Mouse (Mus musculus): ENCODE results near the gene Irs1.

Irs1 gene

DNA sequence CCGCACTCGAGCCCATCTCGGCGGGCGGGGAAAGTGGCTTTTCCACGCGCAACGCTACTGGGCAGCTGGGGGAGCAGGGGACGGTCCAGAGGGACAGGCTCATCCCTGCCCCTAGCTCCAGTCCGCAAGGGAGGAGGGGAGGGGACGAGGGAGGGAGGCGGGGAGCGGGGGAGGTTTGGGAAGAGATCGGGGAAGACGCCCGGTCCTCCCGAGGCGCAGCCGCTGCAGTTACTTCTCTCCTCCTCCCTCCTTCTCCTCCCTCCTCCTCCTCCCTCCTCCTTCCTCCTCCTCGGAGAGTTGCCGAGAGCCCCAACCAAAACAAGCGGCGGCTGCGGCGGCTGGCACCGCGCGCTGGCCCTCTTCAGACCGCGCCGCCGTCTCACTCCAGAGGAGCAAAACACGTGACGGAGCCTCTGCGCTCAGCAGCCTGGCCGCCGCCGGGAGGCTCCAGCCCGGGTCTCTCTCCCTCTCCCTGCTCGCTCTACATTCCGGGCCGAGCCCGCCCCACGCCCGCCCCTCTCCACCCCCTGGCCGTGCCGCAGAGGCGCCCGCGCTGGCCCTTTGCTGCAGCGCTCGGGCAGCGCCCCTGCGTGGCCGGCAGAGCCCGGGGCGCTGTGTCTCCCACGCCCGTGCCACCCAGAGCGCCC is at the start of gene Irs1:
Irs1 (minus strand) TSS at position 266 of the 647 bp plus-strand sequence.
- peak; percentile 85 for DNase-seq

DNA sequence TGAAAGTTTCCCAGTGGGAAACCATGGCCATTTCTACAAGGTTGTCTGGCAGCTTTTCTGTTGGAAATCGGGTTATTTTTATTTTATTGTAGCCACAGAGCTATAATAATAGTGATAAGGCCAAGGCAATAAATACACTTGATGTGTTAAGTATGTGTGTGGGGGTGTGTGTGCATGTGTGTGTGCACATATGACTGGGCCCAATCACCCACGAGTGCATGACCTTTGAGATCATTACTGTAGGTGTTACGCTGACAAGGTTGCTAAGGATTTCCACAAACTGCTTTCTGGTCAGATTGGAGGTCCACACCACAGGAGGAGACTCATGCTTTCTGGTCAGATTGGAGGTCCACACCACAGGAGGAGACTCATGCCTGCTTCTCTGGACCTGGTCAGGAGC is 43.3 kb upstream of the Irs1 start:
- DNase-seq: no peak

DNA sequence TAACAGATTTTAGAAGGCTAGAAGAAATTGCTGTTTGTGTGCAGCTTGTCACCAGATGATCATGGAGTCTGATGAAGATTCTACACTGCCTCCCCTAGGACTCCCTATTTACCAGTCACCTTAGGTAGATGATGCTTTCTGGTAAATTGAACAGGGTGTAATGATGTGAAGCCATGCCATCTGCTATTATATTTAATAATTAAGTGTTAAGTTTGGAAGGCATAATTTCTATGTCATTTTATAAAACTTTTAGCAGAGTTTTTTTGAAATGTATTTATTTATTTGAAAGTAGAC is 38.7 kb upstream of the Irs1 start:
- no peak for DNase-seq

DNA sequence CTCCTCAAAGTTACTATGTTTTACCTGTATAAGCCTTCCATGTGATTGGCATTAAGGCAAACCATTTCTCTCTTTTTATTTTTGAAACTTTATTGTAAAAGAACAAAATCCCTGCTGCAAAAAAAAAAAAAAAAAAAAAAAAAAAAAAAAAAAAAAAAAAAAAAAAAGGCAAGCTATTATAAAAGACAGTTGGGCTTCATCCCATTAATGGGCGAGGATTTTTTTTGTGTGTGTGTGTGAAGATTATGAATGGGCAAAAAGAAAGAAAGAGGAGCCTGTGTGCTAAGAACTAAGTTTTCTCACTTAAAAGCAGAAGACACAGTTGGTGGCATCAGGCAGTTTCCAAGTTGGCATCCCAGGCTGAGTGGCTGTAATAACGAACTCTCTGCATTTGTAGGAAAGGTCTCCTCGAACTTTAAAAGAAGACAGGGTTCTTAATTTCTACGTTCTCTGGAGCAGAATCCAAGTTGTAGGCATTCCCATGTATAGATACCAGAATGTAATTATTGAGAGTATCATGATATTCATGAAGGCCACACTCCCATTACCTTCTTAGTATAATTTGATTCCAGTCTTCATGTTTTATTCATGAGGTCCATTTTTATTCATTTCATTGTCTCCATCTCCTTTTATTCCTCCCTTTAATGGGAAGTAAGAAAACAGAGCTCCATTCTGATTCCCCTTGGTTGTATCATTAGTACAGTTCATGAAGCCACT is 38.2 kb upstream of the Irs1 start:
- DNase-seq: no peak

DNA sequence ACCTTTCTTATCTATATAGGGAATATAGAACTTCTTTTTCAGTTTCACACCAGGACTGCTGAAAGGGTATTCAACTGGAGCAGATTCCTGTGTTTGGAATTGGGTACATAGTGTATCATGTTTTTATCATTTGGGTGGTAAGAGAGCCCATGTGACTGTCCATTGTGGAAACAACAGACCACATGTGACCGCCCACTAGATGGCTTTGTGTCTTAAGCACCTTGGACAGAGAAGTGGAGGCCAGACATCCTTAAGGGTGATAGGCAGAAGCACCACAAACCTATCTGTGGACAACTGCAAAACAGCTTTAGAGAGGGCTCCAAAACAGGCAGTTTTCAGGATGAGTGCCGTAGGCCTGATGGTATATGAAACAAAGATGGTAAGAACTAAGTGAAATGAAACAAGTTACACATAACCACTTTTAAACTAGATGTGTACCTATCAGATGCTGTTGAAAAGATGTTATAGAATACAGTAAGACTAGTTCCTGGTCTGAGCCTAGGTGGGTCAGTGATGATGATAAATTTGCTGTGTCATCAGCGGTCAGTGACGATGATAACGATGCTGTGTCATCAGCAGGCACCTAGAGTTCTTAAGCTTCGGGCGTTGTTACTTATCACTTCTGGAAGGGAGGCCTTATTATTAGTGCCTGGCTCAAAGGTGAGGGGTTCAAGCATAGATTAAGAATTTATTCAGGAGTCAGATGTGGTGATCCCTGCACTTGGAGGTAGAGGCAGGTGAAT is 37.0 kb upstream of the Irs1 start:
- no peak for DNase-seq

DNA sequence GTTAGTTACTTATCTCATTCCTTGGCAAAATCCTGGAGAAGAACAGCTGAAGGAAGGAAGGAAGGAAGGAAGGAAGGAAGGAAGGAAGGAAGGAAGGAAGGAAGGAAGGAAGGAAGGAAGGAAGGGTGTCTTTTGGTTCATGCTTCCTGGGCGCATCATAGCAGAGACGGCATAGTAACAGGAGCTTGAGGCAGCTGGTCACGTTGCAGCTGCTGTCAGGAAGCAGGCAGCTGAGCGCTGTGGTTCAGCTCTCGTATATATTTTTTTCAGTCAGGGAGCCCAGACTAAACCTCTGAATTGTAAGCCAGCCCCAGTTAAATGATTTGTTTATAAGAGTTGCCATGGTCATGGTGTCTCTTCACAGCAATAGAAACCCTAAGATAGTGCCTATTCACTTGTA is 34.9 kb upstream of the Irs1 start:
- no peak for DNase-seq

DNA sequence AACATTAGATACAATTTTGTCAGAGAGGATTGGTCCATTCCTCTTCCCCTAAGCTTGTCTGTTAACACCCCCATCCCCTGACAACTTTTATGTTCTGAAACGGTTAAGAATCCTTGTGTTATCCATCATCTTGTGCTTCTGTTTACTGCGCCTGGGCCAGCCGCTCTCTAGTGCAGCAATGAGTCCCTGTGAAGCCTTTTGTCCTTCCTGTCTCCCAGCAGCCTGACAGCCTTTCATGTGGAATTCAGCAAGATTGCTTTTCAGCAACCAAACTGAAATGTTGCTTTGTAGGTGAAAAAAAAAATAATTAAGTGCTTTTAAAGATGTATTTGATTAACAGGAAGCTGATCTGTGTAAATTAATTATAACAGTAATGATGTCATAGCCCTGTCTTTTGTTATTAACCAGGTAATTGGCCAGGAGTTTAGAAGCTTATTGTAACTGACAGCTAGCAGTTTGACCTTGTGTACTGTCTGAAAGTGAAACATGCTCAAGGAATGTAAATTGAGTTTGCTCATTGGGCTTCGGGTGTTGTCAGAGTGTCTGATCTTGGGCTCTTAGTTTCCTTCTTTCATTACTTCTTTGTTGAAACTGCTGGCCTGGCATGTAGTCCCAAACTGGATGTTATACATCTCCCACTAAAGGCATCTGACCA is 33.0 kb upstream of the Irs1 start:
- no peak for DNase-seq

DNA sequence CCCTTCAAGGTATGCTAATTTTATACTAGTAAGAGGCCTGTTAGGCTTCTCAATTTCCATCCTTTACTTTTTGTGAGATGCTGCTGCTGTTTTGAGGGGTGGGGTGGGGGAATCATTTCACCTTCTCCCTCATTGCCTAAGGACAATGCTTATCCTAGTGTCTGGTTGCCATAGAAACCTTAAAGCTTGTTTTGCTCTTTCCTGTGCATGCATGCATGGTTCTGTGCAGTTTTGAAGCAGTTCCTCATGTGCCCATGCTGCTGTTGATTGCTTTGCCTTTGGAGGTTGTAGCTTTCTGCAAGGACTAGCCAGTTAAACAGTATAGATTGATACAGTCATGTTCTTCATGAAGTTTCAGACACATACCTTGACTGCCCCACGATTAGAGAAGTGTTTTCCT is 30.2 kb upstream of the Irs1 start:
- no peak for DNase-seq

DNA sequence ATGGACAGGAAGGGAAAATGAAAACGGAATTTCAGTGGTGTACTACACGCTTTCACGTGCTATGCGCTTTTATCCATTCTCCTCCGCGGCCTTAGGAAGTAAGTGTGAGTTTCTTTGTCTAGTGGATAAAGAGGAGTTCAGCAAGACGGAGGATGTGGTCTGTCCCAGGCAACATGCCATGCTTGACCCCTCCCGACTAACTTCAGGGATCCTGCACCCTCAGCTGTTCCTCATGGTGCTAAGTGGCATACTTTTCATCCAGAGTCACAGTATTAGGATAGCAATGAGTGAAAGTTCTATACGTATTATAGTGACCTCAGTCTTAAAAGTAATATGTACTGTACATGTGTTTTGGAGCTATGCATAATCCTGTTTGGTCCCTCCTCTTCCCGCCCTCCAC is 29.6 kb upstream of the Irs1 start:
- no peak for DNase-seq

DNA sequence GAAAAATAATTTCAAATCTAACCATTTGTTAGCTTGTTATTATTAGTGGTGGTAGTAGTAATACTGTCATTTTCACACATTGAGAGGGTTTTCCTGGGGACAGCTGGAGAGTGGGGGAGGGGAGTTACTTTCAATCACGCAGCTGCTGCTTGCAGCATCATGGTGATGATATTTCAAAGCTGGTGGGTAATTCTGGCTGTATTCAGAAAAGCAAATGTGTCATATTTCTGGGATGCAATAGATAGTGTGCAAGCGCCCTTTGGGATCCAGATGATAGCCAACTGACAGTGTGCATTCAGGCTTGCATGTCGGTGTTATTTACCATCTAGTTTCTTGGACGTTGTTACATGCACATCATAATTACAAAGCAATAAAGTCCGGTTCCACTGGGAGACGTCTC is 29.2 kb upstream of the Irs1 start:
- no peak for DNase-seq

DNA sequence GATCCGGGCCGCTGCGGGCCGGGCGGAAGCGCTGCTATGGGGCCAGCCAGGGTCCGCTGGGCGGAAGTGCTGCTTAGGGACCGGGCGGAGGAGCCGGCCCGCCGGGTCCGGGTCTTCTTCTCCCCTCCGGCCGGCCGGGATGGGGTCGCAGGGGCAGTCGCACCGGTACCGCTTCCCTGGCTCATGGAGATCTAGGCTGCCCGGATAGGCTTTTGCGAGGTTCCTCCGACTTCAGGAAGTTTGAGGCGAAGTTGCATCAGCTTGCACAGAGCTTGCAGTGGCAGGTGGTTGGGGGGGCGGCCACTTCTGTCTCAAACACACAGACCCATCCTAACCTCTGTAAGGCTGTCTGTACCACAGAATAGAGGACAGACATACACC is 25.5 kb upstream of the Irs1 start:
- no peak for DNase-seq

DNA sequence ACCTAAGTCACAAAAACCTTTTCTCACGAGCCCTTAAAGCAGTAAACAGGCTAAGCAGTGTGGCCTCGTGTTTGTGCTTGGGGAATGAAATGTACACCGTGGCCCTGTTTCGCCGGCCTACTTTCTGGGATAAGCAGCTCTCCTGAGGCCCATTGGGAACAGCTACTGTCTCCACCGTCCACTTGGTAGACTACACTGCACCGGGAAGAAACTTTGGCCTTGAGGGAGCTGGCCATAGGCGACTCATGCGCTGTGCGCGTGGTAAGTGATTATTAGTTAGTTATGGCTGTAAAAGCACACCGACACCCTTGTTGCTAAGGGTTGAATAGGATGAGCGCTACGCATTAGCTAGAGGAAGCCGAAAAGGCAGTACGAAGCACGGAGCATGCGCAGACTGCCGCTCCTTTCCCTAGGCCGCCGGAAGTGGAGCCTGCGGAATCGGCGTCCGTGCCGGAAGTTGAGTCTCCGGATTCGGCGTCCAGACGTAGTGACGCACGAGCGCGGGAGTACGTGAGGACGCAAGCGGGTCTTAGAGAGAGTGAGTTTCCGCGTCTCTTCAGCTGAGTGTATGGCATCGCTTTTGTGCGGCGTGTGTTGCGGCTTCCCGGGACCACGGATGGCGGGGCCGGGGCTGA is 25.0 kb upstream of the Irs1 start, which contains the start of gene Rhbdd1:
Rhbdd1 (plus strand) TSS at position 342 of the 635 bp plus-strand sequence.
- DNase-seq: peak; percentile 98

DNA sequence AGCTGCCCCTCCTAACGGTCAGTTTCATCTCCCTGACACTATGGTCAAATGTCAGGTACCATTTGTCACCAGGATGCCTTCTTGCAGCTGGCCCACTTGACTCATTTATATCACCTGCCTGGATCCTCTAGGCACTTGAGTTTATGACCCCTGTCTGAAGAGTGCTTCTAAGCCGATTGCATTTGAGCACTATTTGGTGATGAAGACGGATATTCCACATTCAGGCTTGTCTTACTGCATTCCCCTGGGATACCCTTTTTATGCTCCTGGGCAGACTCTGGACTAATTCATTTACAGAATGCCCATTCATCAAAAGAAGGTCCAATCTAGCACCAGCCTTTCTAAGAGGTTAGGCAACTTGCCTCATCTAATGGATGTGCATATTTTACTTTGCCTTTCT is 13.3 kb upstream of the Irs1 start:
- no peak for DNase-seq

DNA sequence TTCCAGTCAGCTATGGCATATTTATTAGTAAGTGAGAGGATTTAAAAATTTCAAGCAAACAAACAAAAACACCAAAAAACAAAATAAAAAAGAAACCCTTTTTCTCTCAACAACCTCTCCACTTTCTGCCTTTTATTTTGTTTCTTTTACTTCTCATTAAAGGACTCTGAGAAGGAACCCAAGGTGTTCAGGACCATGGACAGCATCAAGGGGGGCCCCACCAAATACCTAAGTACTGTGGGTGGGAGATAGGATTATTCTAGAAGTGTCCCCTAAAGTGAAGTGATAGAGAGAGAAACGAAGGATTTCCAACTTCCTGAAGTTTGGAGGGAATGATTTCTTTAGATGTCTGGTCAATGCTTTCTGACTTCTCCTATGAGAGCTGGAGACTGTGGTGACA is 7.4 kb upstream of the Irs1 start:
- no peak for DNase-seq

DNA sequence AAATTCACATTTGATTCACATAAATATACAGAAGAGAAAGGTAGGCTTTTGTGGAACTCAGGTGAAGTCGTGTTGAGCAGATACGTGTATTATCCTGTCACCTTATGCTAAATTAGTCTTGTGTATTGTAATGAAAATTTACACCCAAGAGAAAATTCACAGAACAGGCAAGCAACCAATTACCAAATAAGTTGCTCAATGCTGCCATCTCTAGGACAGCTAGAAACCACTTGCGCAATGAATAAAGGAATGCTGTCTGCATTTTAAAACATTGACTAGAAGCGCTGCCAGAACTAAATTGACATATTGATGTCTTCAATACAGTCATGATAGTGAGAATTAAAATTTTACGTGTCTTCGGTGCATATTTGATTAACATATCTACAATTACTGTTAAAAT is 2.9 kb upstream of the Irs1 start:
- peak; percentile 62 for DNase-seq

DNA sequence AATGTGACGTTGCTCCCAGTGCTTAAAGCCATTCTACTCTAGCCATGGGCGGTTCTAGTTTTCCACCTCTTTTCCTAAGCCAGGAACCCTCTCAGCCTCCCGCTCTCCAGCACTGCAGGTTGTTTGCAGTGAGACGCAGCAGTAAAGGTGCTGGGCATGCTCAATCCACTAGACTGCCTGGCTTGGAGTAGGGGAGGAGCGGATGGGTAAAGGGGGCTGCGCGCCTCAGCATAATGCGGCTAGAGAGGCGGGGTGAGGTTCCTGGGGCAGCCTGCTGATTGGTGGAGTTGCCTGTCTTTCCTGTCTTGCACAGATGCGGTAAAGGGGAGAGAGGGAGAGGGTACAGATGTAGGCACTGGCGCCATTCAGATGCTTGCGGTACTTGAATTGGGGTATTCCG is 1.6 kb upstream of the Irs1 start:
- peak; percentile 69 for DNase-seq

DNA sequence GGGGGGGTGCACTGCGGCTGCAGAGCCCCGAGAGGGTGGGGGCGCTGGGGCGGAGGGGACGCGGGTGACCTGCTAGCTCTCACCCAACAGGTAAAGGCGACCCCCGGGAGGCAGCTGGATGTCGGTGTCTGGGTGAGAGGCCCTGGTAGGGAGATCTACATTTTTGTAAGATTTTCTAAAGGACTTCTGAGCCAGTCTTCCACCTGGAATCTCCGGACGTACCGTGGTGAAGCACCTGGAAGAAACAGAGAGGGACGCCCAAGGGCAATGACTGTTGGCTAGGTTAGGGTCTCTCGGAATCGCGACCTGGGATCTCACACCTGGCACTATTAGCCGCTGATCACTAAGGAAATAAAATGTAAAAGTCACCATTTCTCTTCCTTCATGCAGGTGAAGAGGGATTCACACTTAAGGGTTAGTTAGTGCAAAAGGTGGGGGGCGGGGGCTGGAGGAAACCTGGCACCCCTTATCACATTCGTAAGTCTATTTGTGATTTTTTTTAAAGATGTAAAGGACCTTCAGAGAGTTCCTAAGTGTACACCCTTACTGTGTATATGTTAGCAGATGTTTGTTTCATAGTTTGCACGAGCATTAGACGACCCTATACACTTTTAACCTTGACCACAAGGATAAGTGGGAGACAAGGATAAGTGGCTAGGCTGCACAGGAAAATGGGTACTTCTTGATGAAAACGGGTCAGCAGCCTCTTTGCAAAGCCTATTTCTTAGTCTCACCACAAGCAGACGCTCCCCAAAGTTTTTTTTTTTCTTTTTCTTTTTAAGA is 905 bp upstream of the Irs1 start:
- no peak for DNase-seq

DNA sequence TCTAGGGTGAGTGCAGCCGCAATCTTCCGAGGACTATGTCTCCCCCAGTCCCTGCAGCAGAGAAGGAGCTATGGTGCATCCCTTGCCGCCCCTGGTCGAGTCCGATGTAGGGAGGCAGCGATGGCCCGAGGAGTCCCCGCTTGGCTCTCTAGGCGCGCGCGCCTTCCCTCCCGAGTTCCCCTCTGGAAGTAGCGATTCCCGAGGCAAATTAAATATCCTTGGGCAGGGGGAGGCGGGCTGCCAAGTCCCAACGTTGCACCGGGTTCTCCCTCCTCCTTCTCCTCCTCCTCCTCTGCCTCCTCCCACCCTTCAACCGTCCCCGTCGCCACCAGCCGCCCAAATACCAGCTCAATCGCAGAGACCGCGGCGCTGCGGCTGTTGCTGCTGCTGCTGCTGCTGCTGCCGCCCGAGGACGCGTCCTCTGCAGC is 479 bp downstream of the Irs1 start:
- DNase-seq: peak; percentile 85

DNA sequence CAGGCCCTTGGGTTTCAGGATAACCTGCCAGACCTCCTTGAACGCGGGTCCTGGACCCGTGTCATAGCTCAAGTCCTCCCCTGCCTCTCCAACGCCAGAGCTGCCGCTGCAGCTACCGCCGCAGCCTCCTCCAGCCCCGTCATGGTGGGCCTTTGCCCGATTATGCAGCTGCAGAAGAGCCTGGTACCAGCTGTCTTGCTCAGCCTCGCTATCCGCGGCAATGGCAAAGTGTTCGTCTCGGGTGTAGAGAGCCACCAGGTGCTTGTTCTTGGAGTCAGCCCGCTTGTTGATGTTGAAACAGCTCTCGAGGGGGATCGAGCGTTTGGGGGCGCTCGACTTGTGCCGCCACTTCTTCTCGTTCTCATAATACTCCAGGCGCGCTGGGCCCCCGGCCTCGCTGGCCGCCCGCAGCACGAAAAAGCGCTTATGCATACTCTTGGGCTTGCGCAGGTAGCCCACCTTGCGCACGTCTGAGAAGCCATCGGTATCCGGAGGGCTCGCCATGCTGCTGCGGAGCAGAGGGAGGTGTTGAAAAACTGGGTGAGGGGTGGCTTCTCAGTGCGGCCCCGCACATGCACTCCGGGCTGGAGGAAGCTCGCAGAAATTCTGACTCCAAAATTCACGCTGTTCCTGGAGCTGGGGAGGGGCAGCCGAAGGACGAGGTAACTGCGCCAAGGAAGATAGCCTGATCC is 1.1 kb downstream of the Irs1 start:
- peak; percentile 68 for DNase-seq

DNA sequence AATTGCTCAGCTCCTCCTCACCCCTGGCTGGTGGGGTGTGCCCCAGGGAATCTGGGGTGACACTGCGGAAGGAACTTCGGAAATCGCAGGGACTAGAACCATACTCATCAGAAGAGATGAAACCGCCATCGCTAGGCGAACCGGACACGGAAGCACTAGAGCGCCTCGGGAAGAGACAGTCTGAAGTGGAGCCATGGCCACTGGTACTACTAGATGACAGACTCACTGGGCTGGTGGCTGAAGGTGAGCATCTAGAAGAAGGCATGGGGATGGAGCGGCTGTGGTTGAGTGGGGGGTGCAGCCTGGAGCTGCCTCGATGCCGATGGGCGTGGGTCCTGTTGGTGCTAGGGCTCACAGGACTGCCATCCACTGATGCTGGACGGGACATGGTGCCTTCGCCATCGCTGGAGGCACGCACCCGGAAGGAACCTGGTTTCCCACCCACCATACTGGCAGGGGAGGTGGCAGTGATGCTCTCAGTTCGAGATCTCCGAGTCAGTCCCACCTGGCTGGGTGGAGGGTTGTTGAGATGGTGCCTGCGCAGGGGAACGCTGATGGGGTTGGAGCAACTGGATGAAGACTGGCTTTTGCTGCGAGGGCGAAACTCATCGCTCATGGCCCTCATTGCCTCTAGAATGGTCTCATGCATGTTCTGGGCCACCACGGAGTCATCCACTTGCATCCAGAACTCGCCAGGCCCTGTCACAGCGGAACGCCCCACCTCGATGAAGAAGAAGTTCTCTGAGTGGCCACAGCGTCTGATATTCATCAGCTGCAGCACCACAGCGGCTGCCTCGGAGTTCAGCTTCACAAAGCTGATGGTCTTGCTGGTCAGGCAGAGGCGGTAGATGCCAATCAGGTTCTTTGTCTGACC is 1.9 kb downstream of the Irs1 start:
- DNase-seq: no peak
